Mouse (Mus musculus): Measurements from ENCODE around the gene Pde9a.

Gene Pde9a

GRCm38 (mm10) chr17:31519344-31519945, 133.4 kb downstream of the Pde9a start:
- DNase-seq: no peak

GRCm38 (mm10) chr17:31519946-31520838, 134.2 kb downstream of the Pde9a start, which contains the start of the genes Wdr4 and Ndufv3:
Gene Wdr4, minus strand, starts transcription at chr17:31519980.
Gene Ndufv3, plus strand, starts transcription at chr17:31520115.
- DNase-seq: peak; percentile 97

GRCm38 (mm10) chr17:31520895-31521294, 134.9 kb downstream of the Pde9a start:
- peak; percentile 74 for DNase-seq

DNA sequence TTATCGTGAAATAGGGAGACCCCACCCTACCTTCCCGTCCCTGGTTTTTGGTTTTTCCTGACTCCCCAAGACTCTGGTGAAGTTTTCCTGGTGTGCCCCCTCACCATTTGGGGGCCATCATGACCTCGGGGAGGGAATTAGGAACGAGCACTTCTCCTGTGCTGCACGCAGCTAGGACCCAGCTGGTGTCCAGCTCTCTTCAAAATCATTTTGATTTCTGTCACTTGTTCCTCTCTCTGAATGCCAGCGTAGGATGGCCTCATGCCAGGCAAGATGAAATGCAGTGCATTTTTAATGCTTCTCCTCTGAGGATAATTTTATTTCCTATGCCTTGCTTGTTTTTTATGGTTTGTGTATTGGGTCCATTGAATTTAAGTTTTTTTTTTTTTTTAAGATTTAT, 135.9 kb downstream of the Pde9a start:
- DNase-seq: no peak

DNA sequence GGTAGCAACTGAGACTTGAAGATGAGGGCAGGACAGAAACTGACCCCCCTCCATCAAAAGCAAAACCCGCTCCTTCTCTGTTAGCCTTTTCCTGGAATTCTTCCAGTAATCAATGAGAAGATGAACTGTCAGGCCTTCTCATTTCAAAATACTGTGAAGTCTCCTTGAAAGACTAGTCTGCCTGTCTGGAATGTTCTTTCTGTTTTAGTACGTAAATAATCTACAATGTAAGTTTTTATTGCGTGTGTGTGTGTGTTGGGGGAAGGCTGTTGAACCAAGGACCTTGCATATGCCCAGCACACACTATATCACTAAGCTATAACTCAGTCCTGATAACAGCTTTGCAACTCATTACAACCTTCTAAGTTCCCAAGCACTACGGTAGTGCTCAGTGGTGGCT, 139.1 kb downstream of the Pde9a start:
- no peak for DNase-seq

- DNase-seq: no peak
Observed at GRCm38 (mm10) chr17:31525816-31526215, 139.8 kb downstream of the Pde9a start.

Data from cerebellum, adult 8-10 months (tissue).